Mouse (Mus musculus): ENCODE measurements around the gene Mff. TPM values are rescaled to one million over a fixed set of nuclear protein-coding genes. Genes with fewer than 3 reads are reported as not detected.

Mff gene
- polyA plus RNA-seq, 1 experiment from 2014 or later: 434 TPM

DNA sequence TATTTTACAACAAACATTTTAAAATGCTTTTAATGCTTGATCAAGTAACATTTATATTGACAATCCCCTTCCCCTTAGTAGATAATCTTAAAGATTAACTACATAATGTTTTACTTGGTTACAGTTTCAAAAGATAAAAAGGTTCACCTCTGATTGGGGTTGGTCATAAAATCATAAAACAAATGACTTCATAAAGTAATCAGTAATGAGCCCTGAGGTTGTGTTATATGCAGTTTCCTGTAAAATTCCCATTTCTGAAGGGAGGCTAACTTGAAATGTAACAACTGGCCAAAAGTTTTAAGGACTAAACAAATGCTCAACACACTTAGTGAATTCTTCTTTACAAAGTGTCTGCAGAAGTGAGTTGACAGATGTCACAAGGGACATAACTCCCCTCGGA is 41.5 kb downstream of the Mff start:
- Histone ChIP-seq H3K27ac (no peak overlapping the region), H3K36me3 (replicated peaks; ENCODE audit: control insufficient read depth, insufficient read depth) (no peaks in the 10 kb centered on the region), H3K9ac (no peak overlapping the region), H3K4me2 (replicated peaks) (no peak overlapping the region), H3K4me3 (replicated peaks; ENCODE audit: low read length) (no peak overlapping the region), H3K4me1 (replicated peaks; ENCODE audit: control insufficient read depth, insufficient read depth, low read length) (no peaks in the 10 kb centered on the region), H3K9me3 (ENCODE audit: control insufficient read depth, low read length) (no peaks in the 10 kb centered on the region), H3K27me3 (ENCODE audit: control insufficient read depth, insufficient read depth, low read length) (no peaks in the 10 kb centered on the region)
- DNase-seq (ENCODE audit: low spot score) (no peak), ATAC-seq (ENCODE audit: low FRiP score) (no peak)
- WGBS: 82% methylated on average over 1 of the region's 1 CpGs

DNA sequence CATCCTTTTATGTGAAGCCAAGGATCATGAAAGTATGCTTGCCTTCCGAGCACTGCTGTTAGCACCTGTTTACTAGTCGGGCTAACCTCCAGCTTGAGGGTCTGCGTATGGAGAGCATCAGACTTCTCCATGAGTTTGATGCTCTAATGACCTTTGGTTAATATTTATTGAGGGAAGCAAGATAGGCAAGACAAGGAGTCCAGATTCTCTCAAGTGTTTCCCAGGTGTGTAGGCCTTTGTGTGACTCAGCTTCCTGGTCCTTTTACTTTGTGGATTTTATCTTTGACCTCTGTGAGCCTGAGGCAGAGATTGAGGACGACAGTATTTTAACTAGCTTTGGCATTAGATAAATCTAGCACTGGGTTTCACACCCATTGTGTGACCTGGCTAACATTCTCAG is 42.0 kb downstream of the Mff start:
- Histone ChIP-seq H3K9ac (no peak overlapping the region), H3K27ac (no peak overlapping the region), H3K4me3 (replicated peaks; ENCODE audit: low read length) (no peak overlapping the region), H3K9me3 (ENCODE audit: control insufficient read depth, low read length) (no peaks in the 10 kb centered on the region), H3K36me3 (replicated peaks; ENCODE audit: control insufficient read depth, insufficient read depth) (no peaks in the 10 kb centered on the region), H3K4me2 (replicated peaks) (no peak overlapping the region), H3K4me1 (replicated peaks; ENCODE audit: control insufficient read depth, insufficient read depth, low read length) (no peaks in the 10 kb centered on the region), H3K27me3 (ENCODE audit: control insufficient read depth, insufficient read depth, low read length) (no peaks in the 10 kb centered on the region)
- ATAC-seq (ENCODE audit: low FRiP score) (no peak), DNase-seq (ENCODE audit: low spot score) (no peak)
- 89% methylated on average over 4 of the region's 4 CpGs for WGBS

DNA sequence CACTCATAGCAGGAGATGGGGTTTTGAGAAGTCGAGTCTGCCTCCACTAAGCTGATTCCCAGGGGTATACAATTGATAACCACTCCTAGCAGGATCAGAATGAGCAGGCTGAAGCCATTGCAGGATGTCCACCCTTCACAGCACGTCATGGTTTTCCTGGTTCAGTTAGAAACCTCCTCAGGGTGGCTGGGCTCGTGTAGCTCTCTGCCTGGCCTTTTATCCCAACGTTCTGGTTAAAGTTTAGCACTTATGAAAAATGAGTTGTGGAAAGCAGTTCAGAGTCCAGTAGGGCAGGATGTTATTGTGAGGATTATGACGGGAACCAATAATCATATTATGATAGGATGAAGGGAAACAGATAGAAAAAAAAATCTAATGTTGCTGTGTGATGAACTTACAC is 43.6 kb downstream of the Mff start, which contains the start of gene Tm4sf20:
Gene Tm4sf20 (minus strand): TSS at position 193 of the 400 bp plus-strand sequence.
- Histone ChIP-seq H3K4me3 (replicated peaks; ENCODE audit: low read length) (no peak within 1 kb of the TSS), H3K9ac (no peak within 1 kb of the TSS), H3K36me3 (replicated peaks; ENCODE audit: control insufficient read depth, insufficient read depth) (no peaks in the 10 kb centered on the region), H3K27me3 (ENCODE audit: control insufficient read depth, insufficient read depth, low read length) (no peaks in the 10 kb centered on the region), H3K27ac (no peak within 1 kb of the TSS), H3K4me2 (replicated peaks) (no peak within 1 kb of the TSS), H3K4me1 (replicated peaks; ENCODE audit: control insufficient read depth, insufficient read depth, low read length) (no peaks in the 10 kb centered on the region), H3K9me3 (ENCODE audit: control insufficient read depth, low read length) (no peaks in the 10 kb centered on the region)
- 79% methylated on average over 5 of the region's 5 CpGs for WGBS
- DNase-seq (ENCODE audit: low spot score) (no peak), ATAC-seq (ENCODE audit: low FRiP score) (no peak)

DNA sequence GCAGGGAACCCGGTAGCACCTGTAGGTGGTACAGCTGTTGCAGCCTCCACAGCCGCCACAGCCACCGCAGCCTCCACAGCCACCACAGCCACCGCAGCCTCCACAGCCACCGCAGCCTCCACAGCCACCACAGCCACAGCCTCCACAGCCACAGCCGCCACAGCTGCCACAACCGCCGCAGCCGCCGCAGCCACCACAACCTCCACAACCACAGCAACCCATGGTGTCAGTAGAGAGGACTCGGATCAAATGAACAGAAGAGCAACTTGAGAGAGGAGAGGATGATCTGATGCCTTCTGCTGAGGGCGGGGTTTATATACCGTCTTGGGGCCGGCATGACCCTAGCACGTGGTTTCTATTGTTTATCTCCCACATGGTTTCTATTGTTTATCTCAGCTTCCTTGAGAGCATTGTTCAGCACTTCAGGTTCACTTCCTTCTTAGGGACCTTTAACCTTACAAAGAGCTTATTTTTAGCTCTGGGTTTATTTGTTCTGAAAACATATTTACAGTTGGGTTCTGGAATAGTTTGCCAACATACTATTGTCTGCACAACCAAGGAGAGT is 46.4 kb downstream of the Mff start, which contains the start of gene Gm47791:
Gene Gm47791 (minus strand): TSS at position 222 of the 565 bp plus-strand sequence.
- Histone ChIP-seq H3K27me3 (ENCODE audit: control insufficient read depth, insufficient read depth, low read length) (no peaks in the 10 kb centered on the region), H3K4me3 (replicated peaks; ENCODE audit: low read length) (no peak within 1 kb of the TSS), H3K4me2 (replicated peaks) (no peak within 1 kb of the TSS), H3K36me3 (replicated peaks; ENCODE audit: control insufficient read depth, insufficient read depth) (no peaks in the 10 kb centered on the region), H3K27ac (no peak within 1 kb of the TSS), H3K9ac (no peak within 1 kb of the TSS), H3K9me3 (ENCODE audit: control insufficient read depth, low read length) (no peaks in the 10 kb centered on the region), H3K4me1 (replicated peaks; ENCODE audit: control insufficient read depth, insufficient read depth, low read length) (no peaks in the 10 kb centered on the region)
- DNase-seq (ENCODE audit: low spot score): no peak
- ATAC-seq (ENCODE audit: low FRiP score): no peak
- 88% methylated on average over 15 of the region's 15 CpGs for WGBS

DNA sequence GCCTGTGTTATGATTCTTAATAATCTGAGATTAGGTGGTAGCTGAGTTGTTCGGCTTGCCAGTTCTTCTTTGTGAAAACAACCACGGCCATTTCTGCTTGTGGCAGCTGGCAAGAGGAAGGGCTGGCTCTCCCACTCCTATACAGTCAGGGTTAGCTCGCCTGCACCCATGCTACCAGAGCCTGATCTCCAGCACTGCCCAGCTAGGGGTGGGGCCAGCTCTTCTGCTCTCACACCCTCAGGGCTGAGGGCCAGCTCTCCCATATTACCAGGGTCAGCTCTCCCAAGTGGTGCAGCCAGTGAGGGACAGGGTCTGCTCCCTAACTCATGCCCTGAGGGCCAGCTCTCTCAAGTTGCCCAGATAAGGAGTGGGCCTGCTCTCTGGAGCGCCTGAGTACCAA is 47.7 kb downstream of the Mff start:
- ATAC-seq (ENCODE audit: low FRiP score): no peak
- Histone ChIP-seq H3K27me3 (ENCODE audit: control insufficient read depth, insufficient read depth, low read length) (no peaks in the 10 kb centered on the region), H3K4me2 (replicated peaks) (no peak overlapping the region), H3K9me3 (ENCODE audit: control insufficient read depth, low read length) (no peaks in the 10 kb centered on the region), H3K27ac (no peak overlapping the region), H3K9ac (no peak overlapping the region), H3K4me1 (replicated peaks; ENCODE audit: control insufficient read depth, insufficient read depth, low read length) (no peaks in the 10 kb centered on the region), H3K4me3 (replicated peaks; ENCODE audit: low read length) (no peak overlapping the region), H3K36me3 (replicated peaks; ENCODE audit: control insufficient read depth, insufficient read depth) (no peaks in the 10 kb centered on the region)
- no peak for DNase-seq (ENCODE audit: low spot score)
- 94% methylated on average over 4 of the region's 4 CpGs for WGBS

DNA sequence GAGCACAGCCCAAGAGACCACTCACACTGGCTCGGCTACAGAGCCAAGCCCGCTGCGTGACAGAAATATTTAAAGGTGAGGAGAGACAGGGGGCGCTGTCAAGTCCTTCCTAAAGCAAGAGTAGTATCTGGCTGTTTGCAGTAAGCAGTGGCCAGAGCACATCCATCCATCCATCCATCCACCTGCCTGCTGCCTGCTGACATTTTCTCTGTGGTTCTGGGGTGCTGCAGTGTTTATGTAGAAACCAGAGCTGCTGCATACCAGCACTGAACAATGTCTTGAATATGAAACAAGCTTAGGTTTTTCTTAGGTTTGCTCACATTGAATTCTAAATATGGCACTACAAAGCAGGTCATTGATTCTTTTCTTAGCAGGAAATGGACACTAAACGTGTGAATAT is 48.5 kb downstream of the Mff start:
- no peaks in the 10 kb centered on the region for H3K27me3 ChIP-seq (ENCODE audit: control insufficient read depth, insufficient read depth, low read length)
- 81% methylated on average over 5 of the region's 5 CpGs for WGBS
- ATAC-seq (ENCODE audit: low FRiP score) (no peak), DNase-seq (ENCODE audit: low spot score) (no peak)
- H3K9me3 ChIP-seq (ENCODE audit: control insufficient read depth, low read length): no peaks in the 10 kb centered on the region
- no peak overlapping the region for H3K4me3 ChIP-seq (replicated peaks; ENCODE audit: low read length)
- H3K27ac ChIP-seq: no peak overlapping the region
- no peak overlapping the region for H3K9ac ChIP-seq
- no peaks in the 10 kb centered on the region for H3K36me3 ChIP-seq (replicated peaks; ENCODE audit: control insufficient read depth, insufficient read depth)
- no peaks in the 10 kb centered on the region for H3K4me1 ChIP-seq (replicated peaks; ENCODE audit: control insufficient read depth, insufficient read depth, low read length)
- no peak overlapping the region for H3K4me2 ChIP-seq (replicated peaks)

DNA sequence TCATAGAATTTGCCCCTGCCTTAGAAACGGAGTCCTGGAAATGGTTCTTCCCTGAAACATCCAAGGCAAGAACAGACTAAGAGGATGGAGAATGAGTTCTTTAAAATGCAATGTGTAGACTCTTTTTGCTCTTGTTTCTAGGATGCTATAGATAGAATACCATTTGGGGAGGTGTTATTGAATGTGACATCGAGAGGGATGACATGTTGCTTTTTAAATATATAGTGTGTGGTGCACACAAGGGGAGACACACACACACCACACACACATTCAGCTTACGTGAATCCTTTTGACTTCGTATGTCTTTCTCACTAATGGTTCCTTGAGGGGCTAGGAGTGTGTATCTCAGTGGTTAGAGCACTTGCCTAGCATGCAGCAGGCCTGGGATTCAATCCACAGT is 50.6 kb downstream of the Mff start:
- H3K4me3 ChIP-seq (replicated peaks; ENCODE audit: low read length): no peak overlapping the region
- ATAC-seq (ENCODE audit: low FRiP score): no peak
- H3K27ac ChIP-seq: no peak overlapping the region
- WGBS: 97% methylated on average over 4 of the region's 4 CpGs
- no peak for DNase-seq (ENCODE audit: low spot score)
- no peak overlapping the region for H3K4me2 ChIP-seq (replicated peaks)
- no peak overlapping the region for H3K9ac ChIP-seq
- H3K27me3 ChIP-seq (ENCODE audit: control insufficient read depth, insufficient read depth, low read length): no peaks in the 10 kb centered on the region
- no peaks in the 10 kb centered on the region for H3K4me1 ChIP-seq (replicated peaks; ENCODE audit: control insufficient read depth, insufficient read depth, low read length)
- no peaks in the 10 kb centered on the region for H3K9me3 ChIP-seq (ENCODE audit: control insufficient read depth, low read length)
- no peaks in the 10 kb centered on the region for H3K36me3 ChIP-seq (replicated peaks; ENCODE audit: control insufficient read depth, insufficient read depth)

DNA sequence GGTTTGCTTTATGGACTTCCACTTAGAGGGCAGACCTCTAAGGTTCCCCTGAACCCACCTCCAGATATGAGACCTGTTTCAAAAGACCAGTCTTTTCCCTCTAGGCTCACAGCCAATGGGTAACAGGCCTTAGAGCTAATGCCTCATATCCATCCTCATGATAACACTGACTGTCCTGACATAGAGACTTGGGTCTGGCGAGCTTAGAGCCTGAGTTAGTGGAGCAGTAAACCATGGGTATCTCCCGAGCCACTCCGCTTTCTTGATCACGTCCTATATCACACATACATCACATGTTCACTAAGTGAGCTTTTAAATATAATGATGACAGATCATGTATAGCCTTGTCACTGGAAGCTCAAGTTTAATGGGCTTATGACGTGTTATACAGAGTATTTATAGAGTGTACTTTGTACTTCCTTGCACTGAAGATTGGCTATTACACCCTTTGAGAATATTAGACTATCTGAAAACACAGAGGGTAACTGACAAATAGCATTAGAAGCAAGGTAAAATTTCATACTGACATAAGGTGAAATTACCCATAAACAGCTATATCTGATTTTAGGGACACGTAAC is 54.8 kb downstream of the Mff start:
- H3K9ac ChIP-seq: no peak overlapping the region
- H3K4me1 ChIP-seq (replicated peaks; ENCODE audit: control insufficient read depth, insufficient read depth, low read length): no peaks in the 10 kb centered on the region
- H3K36me3 ChIP-seq (replicated peaks; ENCODE audit: control insufficient read depth, insufficient read depth): no peaks in the 10 kb centered on the region
- H3K9me3 ChIP-seq (ENCODE audit: control insufficient read depth, low read length): no peaks in the 10 kb centered on the region
- no peaks in the 10 kb centered on the region for H3K27me3 ChIP-seq (ENCODE audit: control insufficient read depth, insufficient read depth, low read length)
- ATAC-seq (ENCODE audit: low FRiP score) (no peak), DNase-seq (ENCODE audit: low spot score) (no peak)
- 86% methylated on average over 6 of the region's 6 CpGs for WGBS
- no peak overlapping the region for H3K4me2 ChIP-seq (replicated peaks)
- H3K4me3 ChIP-seq (replicated peaks; ENCODE audit: low read length): no peak overlapping the region
- H3K27ac ChIP-seq: no peak overlapping the region

DNA sequence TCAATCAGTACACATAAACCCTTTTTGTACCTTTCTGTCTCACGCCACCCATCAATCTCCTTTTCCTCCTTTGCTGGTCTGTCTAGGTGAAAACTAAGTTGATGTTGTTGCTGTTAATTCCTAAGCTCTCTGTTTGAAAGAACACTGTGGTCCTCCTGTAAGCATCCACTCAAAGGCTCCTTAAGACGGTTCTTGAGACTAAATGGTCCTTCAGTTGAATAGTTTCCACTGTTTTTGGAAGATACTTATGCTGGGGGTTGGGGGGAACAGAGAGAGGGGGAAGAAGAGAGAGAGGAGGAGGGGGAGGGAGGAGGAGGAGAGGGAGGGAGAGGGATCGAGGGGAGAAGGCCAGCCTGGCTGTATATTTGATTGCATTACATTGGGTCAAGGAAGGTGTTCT is 58.9 kb downstream of the Mff start:
- H3K4me2 ChIP-seq (replicated peaks): no peak overlapping the region
- H3K36me3 ChIP-seq (replicated peaks; ENCODE audit: control insufficient read depth, insufficient read depth): no peaks in the 10 kb centered on the region
- ATAC-seq (ENCODE audit: low FRiP score) (no peak), DNase-seq (ENCODE audit: low spot score) (no peak)
- no peak overlapping the region for H3K9ac ChIP-seq
- 88% methylated on average over 3 of the region's 3 CpGs for WGBS
- H3K4me1 ChIP-seq (replicated peaks; ENCODE audit: control insufficient read depth, insufficient read depth, low read length): no peaks in the 10 kb centered on the region
- no peaks in the 10 kb centered on the region for H3K27me3 ChIP-seq (ENCODE audit: control insufficient read depth, insufficient read depth, low read length)
- no peak overlapping the region for H3K4me3 ChIP-seq (replicated peaks; ENCODE audit: low read length)
- no peak overlapping the region for H3K27ac ChIP-seq
- no peaks in the 10 kb centered on the region for H3K9me3 ChIP-seq (ENCODE audit: control insufficient read depth, low read length)

DNA sequence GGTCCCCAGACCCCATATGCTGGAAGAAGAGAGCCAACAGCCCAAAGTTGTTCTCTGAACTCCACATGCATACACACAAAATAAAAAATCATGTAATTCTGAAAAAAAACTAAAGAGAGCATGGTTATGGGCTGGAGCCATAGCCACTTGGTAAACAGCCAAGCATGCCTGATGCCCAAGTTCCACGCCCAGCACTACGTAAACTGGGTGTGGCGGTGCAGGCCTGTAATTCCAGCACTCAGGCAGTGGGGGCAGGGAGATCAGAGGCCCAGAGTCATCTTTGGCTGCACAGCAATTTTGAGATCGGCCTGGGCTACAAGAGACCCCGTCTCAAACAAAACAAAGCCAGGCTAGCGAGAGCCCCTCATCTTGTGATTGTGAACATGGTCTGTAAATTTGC is 60.9 kb downstream of the Mff start:
- no peak for ATAC-seq (ENCODE audit: low FRiP score)
- WGBS: 84% methylated on average over 6 of the region's 6 CpGs
- no peak for DNase-seq (ENCODE audit: low spot score)

More for the DNA sequence above, 60.9 kb downstream of the Mff start:
- Histone ChIP-seq H3K9ac (no peak overlapping the region), H3K4me3 (replicated peaks; ENCODE audit: low read length) (no peak overlapping the region), H3K36me3 (replicated peaks; ENCODE audit: control insufficient read depth, insufficient read depth) (no peaks in the 10 kb centered on the region), H3K27me3 (ENCODE audit: control insufficient read depth, insufficient read depth, low read length) (no peaks in the 10 kb centered on the region), H3K4me2 (replicated peaks) (no peak overlapping the region), H3K9me3 (ENCODE audit: control insufficient read depth, low read length) (no peaks in the 10 kb centered on the region), H3K4me1 (replicated peaks; ENCODE audit: control insufficient read depth, insufficient read depth, low read length) (no peaks in the 10 kb centered on the region), H3K27ac (no peak overlapping the region)

Data from hindbrain, embryonic 14.5 days (tissue).